Mouse (Mus musculus) erythroblast, embryonic 14.5 days (primary cell): ENCODE measurements around the gene Hoxd8.

Experiments
- GATA1 ChIP-seq: IDR thresholded peaks from 2 replicates; pipeline ENCODE4 v1.6.1; 2012; ENCODE audit warnings: low read length, inconsistent platforms, mixed read lengths
- TAL1 ChIP-seq: IDR thresholded peaks from 3 replicates; pipeline ENCODE4 v1.6.1; 2012; ENCODE audit warnings: low read length, inconsistent platforms, mixed read lengths

GRCm38 (mm10) chr2:74669650-74670235 lies 34.7 kb upstream of the Hoxd8 start:
- TF ChIP-seq TAL1 (no peak), GATA1 (no peak)
